Comparison of ENCODE assay signal across 8 mouse cellular contexts in the genomic region with DNA sequence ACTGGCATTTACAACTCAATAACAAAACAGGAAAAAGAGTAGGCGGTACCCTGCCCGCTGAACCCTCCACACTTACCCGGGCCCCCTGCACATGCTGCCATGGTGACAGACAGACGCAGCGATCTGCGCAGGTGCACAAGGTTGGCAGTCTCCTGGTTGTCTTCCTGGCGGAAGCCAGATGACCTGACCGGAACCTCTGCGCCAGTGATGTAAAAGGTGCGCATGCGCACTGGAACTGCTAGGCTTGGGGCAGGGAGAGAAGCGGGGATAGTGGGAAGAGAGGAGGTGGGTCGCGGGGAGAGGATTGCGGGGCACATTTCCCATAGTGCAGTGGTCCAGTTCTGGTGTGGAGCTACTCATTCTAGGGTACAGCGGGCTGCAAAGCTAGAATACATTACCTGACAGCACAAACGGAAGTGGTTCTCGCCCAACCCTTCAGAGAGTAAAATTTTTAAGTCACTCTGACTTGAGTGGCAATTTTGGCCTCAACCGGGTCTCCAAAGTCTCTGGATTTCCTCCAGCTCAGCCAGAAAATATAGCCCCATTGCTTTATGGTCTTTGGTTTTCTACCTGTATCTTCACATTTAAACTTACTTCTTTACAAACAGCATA. TPM values are rescaled to one million over a fixed set of nuclear protein-coding genes. Genes with fewer than 3 reads are reported as not detected.
DNase-seq lines count a peak whose midpoint lies in the region; ATAC-seq and TF ChIP-seq lines count a peak whose summit lies in the region.

Fam151b (minus strand) TSS at position 164 of the 612 bp plus-strand sequence.

- no peaks in the 10 kb centered on the region for H3K9me3 ChIP-seq in MEL (replicated peaks; ENCODE audit: insufficient read depth, low read length)
- H3K9me3 ChIP-seq in forebrain, embryonic 16.5 days (ENCODE audit: control insufficient read depth, low read length) = no peaks in the 10 kb centered on the region
- no peaks in the 10 kb centered on the region for H3K9me3 ChIP-seq in liver, postnatal 0 days (ENCODE audit: low read length)
- H3K9me3 ChIP-seq in neural tube, embryonic 13.5 days = no peaks in the 10 kb centered on the region

- H3K27me3 ChIP-seq in MEL (ENCODE audit: control insufficient read depth in 1 of 2, insufficient read depth in 2 of 2, low read length in 2 of 2) = no peaks in the 10 kb centered on the region
- no peaks in the 10 kb centered on the region for H3K27me3 ChIP-seq in cerebellum, adult 2 months (ENCODE audit: control insufficient read depth, insufficient read depth, low read length)
- H3K27me3 ChIP-seq in forebrain, embryonic 16.5 days (replicated peaks; ENCODE audit: control insufficient read depth, insufficient read depth, low read length) = no peaks in the 10 kb centered on the region
- no peaks in the 10 kb centered on the region for H3K27me3 ChIP-seq in liver, postnatal 0 days (ENCODE audit: insufficient read depth, low read length)
- no peaks in the 10 kb centered on the region for H3K27me3 ChIP-seq in neural tube, embryonic 13.5 days

- TF ChIP-seq CTCF in MEL (IDR thresholded peaks at IDR 0.05 in 2 of 3, conservative IDR thresholded peaks at IDR 0.05 in 1 of 3; ENCODE audit: control insufficient read depth in 1 of 3, insufficient read depth in 1 of 3, low read depth in 2 of 3, low read length in 3 of 3, poor library complexity in 1 of 3, severe bottlenecking in 1 of 3) = no peak
- TF ChIP-seq CTCF in cerebellum, adult 2 months (IDR thresholded peaks at IDR 0.05; ENCODE audit: borderline replicate concordance, insufficient read depth, low read depth, low read length) = no peak
- no peak for TF ChIP-seq CTCF in liver, postnatal 0 days (IDR thresholded peaks at IDR 0.05; ENCODE audit: low read depth)

- H3K4me2 ChIP-seq in forebrain, embryonic 16.5 days (ENCODE audit: low read length) = peak within 1 kb of the TSS; percentile 81
- peak within 1 kb of the TSS; percentile 73 for H3K4me2 ChIP-seq in liver, postnatal 0 days (ENCODE audit: low read depth, low read length)
- H3K4me2 ChIP-seq in neural tube, embryonic 13.5 days = peak within 1 kb of the TSS; percentile 61

- 6% methylated on average over 19 of the region's 19 CpGs for WGBS in cerebellum, adult 2 months
- WGBS in forebrain, embryonic 16.5 days = 4% methylated on average over 19 of the region's 19 CpGs
- WGBS in liver, postnatal 0 days (ENCODE audit: insufficient replicate concordance) = 4% methylated on average over 19 of the region's 19 CpGs
- WGBS in neural tube, embryonic 13.5 days = 6% methylated on average over 19 of the region's 19 CpGs

- no peak within 1 kb of the TSS for H3K9ac ChIP-seq in MEL (ENCODE audit: control insufficient read depth, low read depth, low read length, poor library complexity, severe bottlenecking)
- peak within 1 kb of the TSS; percentile 66 for H3K9ac ChIP-seq in forebrain, embryonic 16.5 days (replicated peaks; ENCODE audit: low read depth, low read length)
- H3K9ac ChIP-seq in liver, postnatal 0 days (replicated peaks) = 0 out of 2 replicates have a peak within 1 kb of the TSS, but pooled peaks have one; percentile 6
- H3K9ac ChIP-seq in neural tube, embryonic 13.5 days = peak within 1 kb of the TSS; percentile 59

- DNase-seq in MEL (ENCODE audit: low read depth, low spot score) = peak; percentile 44
- peak; percentile 94 to 95 for DNase-seq in cerebellum, adult 2 months
- peak; percentile 82 for DNase-seq in heart, postnatal 25 days (ENCODE audit: low spot score)
- DNase-seq in layer of hippocampus, adult 11-12 months (ENCODE audit: low spot score) = peak; percentile 92
- peak; percentile 92 for DNase-seq in liver, postnatal 0 days
- DNase-seq in telencephalon, adult 2 months (ENCODE audit: low read depth, low spot score) = peak; percentile 94

- H3K36me3 ChIP-seq in MEL (ENCODE audit: control insufficient read depth in 1 of 2, insufficient read depth in 2 of 2, low read length in 2 of 2) = no peaks in the 10 kb centered on the region
- H3K36me3 ChIP-seq in forebrain, embryonic 16.5 days (ENCODE audit: control insufficient read depth, insufficient read depth) = peaks cover 2% of the 10 kb centered on the region; the same call in 1 of the 2 replicates
- H3K36me3 ChIP-seq in liver, postnatal 0 days (replicated peaks; ENCODE audit: insufficient read depth, low read length) = no peaks in the 10 kb centered on the region
- H3K36me3 ChIP-seq in neural tube, embryonic 13.5 days = 0 out of 2 replicates have a peak, but pooled peaks cover 4% of the 10 kb centered on the region

- intact Hi-C loops in heart, postnatal 25 days (cut with DNase I) = loop anchor here (2.0 kb wide), 2 partner anchors 127 to 575 kb away; no protein-coding TSS in a partner anchor

- peak within 1 kb of the TSS; percentile 33 to 43; a peak in 3 of 4 replicates for H3K4me3 ChIP-seq in MEL (ENCODE audit: control insufficient read depth in 1 of 2, insufficient read depth in 1 of 2, low read depth in 2 of 2, low read length in 2 of 2)
- H3K4me3 ChIP-seq in cerebellum, adult 2 months (replicated peaks; ENCODE audit: insufficient read depth, low read depth, low read length) = peak within 1 kb of the TSS; percentile 69
- peak within 1 kb of the TSS; percentile 64 for H3K4me3 ChIP-seq in forebrain, embryonic 16.5 days (replicated peaks; ENCODE audit: low read length)
- H3K4me3 ChIP-seq in liver, postnatal 0 days (ENCODE audit: low read depth, low read length) = peak within 1 kb of the TSS; percentile 55
- peak within 1 kb of the TSS; percentile 45 for H3K4me3 ChIP-seq in neural tube, embryonic 13.5 days

- TF ChIP-seq POLR2A in MEL (IDR thresholded peaks at IDR 0.05; ENCODE audit: control insufficient read depth in 1 of 2, insufficient read depth in 1 of 2, low read depth in 1 of 2, low read length in 2 of 2, poor library complexity in 1 of 2) = no peak
- TF ChIP-seq POLR2A in cerebellum, adult 2 months (IDR thresholded peaks at IDR 0.05; ENCODE audit: borderline replicate concordance, insufficient read depth, low read length) = peak; percentile 91

- H3K27ac ChIP-seq in MEL (ENCODE audit: control insufficient read depth, low read depth, low read length) = peak within 1 kb of the TSS; percentile 23; the same call in 1 of the 2 replicates
- H3K27ac ChIP-seq in cerebellum, adult 2 months (ENCODE audit: insufficient read depth, low read length) = peak within 1 kb of the TSS; percentile 80; the same call in 1 of the 2 replicates
- H3K27ac ChIP-seq in forebrain, embryonic 16.5 days (ENCODE audit: low read length) = peak within 1 kb of the TSS; percentile 72
- H3K27ac ChIP-seq in liver, postnatal 0 days (ENCODE audit: low read depth) = peak within 1 kb of the TSS; percentile 60
- H3K27ac ChIP-seq in neural tube, embryonic 13.5 days (replicated peaks) = peak within 1 kb of the TSS; percentile 61

- no peak for TF ChIP-seq RAD21 in MEL (IDR thresholded peaks at IDR 0.05; ENCODE audit: low read depth, low read length)

- H3K79me2 ChIP-seq in MEL (ENCODE audit: control insufficient read depth, insufficient read depth, low read length, poor library complexity) = no peaks in the 10 kb centered on the region

- TF ChIP-seq EP300 in MEL (IDR thresholded peaks at IDR 0.05; ENCODE audit: low read depth in 1 of 2, low read length in 2 of 2) = no peak
- no peak for TF ChIP-seq EP300 in liver, postnatal 0 days (IDR thresholded peaks at IDR 0.05; ENCODE audit: low read depth)

- ATAC-seq in forebrain, embryonic 16.5 days = peak; percentile 99
- ATAC-seq in liver, postnatal 0 days = peak; percentile 100
- peak; percentile 100 for ATAC-seq in neural tube, embryonic 13.5 days (ENCODE audit: low read depth)

- H3K4me1 ChIP-seq in MEL (ENCODE audit: control insufficient read depth in 1 of 2, insufficient read depth in 2 of 2, low read length in 2 of 2) = no peaks in the 10 kb centered on the region
- H3K4me1 ChIP-seq in cerebellum, adult 2 months (ENCODE audit: control insufficient read depth, insufficient read depth, low read length) = no peaks in the 10 kb centered on the region
- peaks cover 6% of the 10 kb centered on the region; the same call in 1 of the 2 replicates for H3K4me1 ChIP-seq in forebrain, embryonic 16.5 days (replicated peaks; ENCODE audit: control insufficient read depth, insufficient read depth, low read length)
- H3K4me1 ChIP-seq in liver, postnatal 0 days (ENCODE audit: insufficient read depth) = no peaks in the 10 kb centered on the region
- H3K4me1 ChIP-seq in neural tube, embryonic 13.5 days (replicated peaks) = no peaks in the 10 kb centered on the region

TF ChIP-seq in MEL, 35 proteins besides CTCF, POLR2A, EP300 and RAD21:
- TF ChIP-seq GATA1 (IDR thresholded peaks at IDR 0.05; ENCODE audit: low read depth, low read length) = no peak
- TF ChIP-seq SMC3 (IDR thresholded peaks at IDR 0.05; ENCODE audit: low read depth, low read length) = no peak
- no peak for TF ChIP-seq MAZ (IDR thresholded peaks at IDR 0.05; ENCODE audit: low read depth, low read length)
- TF ChIP-seq MYC (IDR thresholded peaks at IDR 0.05; ENCODE audit: low read depth, low read length) = no peak
- no peak for TF ChIP-seq RCOR1 (IDR thresholded peaks at IDR 0.05; ENCODE audit: low read depth, low read length)
- peak; percentile 69 for TF ChIP-seq NRF1 (IDR thresholded peaks at IDR 0.05; ENCODE audit: insufficient read depth, low read depth, low read length, poor library complexity, severe bottlenecking)
- TF ChIP-seq SIN3A (IDR thresholded peaks at IDR 0.05; ENCODE audit: low read length) = no peak
TF ChIP-seq in MEL: peak in this region for 1.

RNA-seq across cellular contexts. Expression of gene Fam151b, which starts in this region (rescaled TPM):
- 0.12 and 0.13 TPM in 2 replicates for total RNA-seq in MEL (2012; rRNA removed)
- 1 to 10 TPM in 1 of 2 experiments, not detected in 1; 1.4 TPM for polyA plus RNA-seq in MEL (2012; ENCODE audit: insufficient read depth in 1 of 2, insufficient read length in 2 of 2, low read depth in 1 of 2, low replicate concordance in 2 of 2, missing spikeins in 1 of 2)
- polyA plus RNA-seq in cerebellum, adult 2 months (2012; rRNA removed) = 7.4 and 8.0 TPM in 2 replicates
- 0.18 and 0.27 TPM in 2 replicates for polyA plus RNA-seq in forebrain, embryonic 16.5 days (2015; fragmentation: Nextera tagmentation; extraction: Ambion mirVana)
- total RNA-seq in heart, postnatal 25 days (2021) = 1 to 10 TPM; 1.9 to 2.2 TPM
- polyA plus RNA-seq in liver, postnatal 0 days (2015; fragmentation: Nextera tagmentation; extraction: Ambion mirVana) = 0.12 TPM in 1 of 2 replicates, not detected in the other
- polyA plus RNA-seq in neural tube, embryonic 13.5 days (2015; fragmentation: Nextera tagmentation; extraction: Ambion mirVana) = 0.17 and 0.26 TPM in 2 replicates

Comparison
In these comparisons a context has a peak if more than half of its experiments do, and no peak if none do; other contexts are left out.
1. Peak in every context shown above with its lines: DNase-seq, ATAC-seq, H3K4me3 ChIP-seq and H3K27ac ChIP-seq.
2. Peak in ATAC-seq, H3K4me3 ChIP-seq, H3K27ac ChIP-seq, H3K9ac ChIP-seq and H3K4me2 ChIP-seq in forebrain, embryonic 16.5 days; RNA of the gene not detected or under 1 TPM.
3. Peak in DNase-seq, ATAC-seq, H3K4me3 ChIP-seq, H3K27ac ChIP-seq, H3K9ac ChIP-seq and H3K4me2 ChIP-seq in liver, postnatal 0 days; RNA of the gene not detected or under 1 TPM.
4. Peak in ATAC-seq, H3K4me3 ChIP-seq, H3K27ac ChIP-seq, H3K9ac ChIP-seq and H3K4me2 ChIP-seq in neural tube, embryonic 13.5 days; RNA of the gene not detected or under 1 TPM.
5. DNase-seq: peak in every context shown above with its lines; median percentile 94 in cerebellum, adult 2 months; 94 in telencephalon, adult 2 months; 92 in layer of hippocampus, adult 11-12 months; 92 in liver, postnatal 0 days; 82 in heart, postnatal 25 days; 44 in MEL.
6. H3K27ac ChIP-seq: peak in every context shown above with its lines; median percentile 80 in cerebellum, adult 2 months; 72 in forebrain, embryonic 16.5 days; 61 in neural tube, embryonic 13.5 days; 60 in liver, postnatal 0 days; 23 in MEL.